Mouse (Mus musculus): ENCODE measurements around the gene Hivep2. TPM values are rescaled to one million over a fixed set of nuclear protein-coding genes. Genes with fewer than 3 reads are reported as not detected.

Hivep2 gene
- polyA plus RNA-seq, 1 experiment from 2014 or later, result 31.0 TPM

- Histone ChIP-seq H3K4me3 (replicated peaks; ENCODE audit: low read length) (no peak overlapping the region), H3K36me3 (ENCODE audit: control insufficient read depth, insufficient read depth) (no peaks in the 10 kb centered on the region), H3K9me3 (ENCODE audit: control insufficient read depth, low read length) (no peaks in the 10 kb centered on the region), H3K27me3 (replicated peaks; ENCODE audit: control insufficient read depth, insufficient read depth, low read length) (no peaks in the 10 kb centered on the region), H3K4me1 (replicated peaks; ENCODE audit: control insufficient read depth, insufficient read depth, low read length) (peaks cover 25% of the 10 kb centered on the region), H3K9ac (replicated peaks; ENCODE audit: low read depth, low read length) (no peak overlapping the region), H3K27ac (ENCODE audit: low read length) (peak overlapping the region; percentile 69), H3K4me2 (ENCODE audit: low read length) (no peak overlapping the region)
- 57% methylated on average over 17 of the region's 17 CpGs for WGBS
- ATAC-seq, result peak; percentile 84
These were observed 230.1 kb downstream of the Hivep2 start for GRCm38 (mm10) chr10:14195778-14196650.

GRCm38 (mm10) chr10:14196785-14197184, 230.9 kb downstream of the Hivep2 start:
- no peak overlapping the region for H3K4me2 ChIP-seq (ENCODE audit: low read length)
- H3K9me3 ChIP-seq (ENCODE audit: control insufficient read depth, low read length), result no peaks in the 10 kb centered on the region
- ATAC-seq, result no peak
- no peaks in the 10 kb centered on the region for H3K36me3 ChIP-seq (ENCODE audit: control insufficient read depth, insufficient read depth)
- no peaks in the 10 kb centered on the region for H3K27me3 ChIP-seq (replicated peaks; ENCODE audit: control insufficient read depth, insufficient read depth, low read length)
- no peak overlapping the region for H3K27ac ChIP-seq (ENCODE audit: low read length)
- no peak overlapping the region for H3K4me3 ChIP-seq (replicated peaks; ENCODE audit: low read length)
- H3K9ac ChIP-seq (replicated peaks; ENCODE audit: low read depth, low read length), result no peak overlapping the region
- peaks cover 25% of the 10 kb centered on the region for H3K4me1 ChIP-seq (replicated peaks; ENCODE audit: control insufficient read depth, insufficient read depth, low read length)
- 95% methylated on average over 7 of the region's 7 CpGs for WGBS

- 71% methylated on average over 6 of the region's 6 CpGs for WGBS
- Histone ChIP-seq H3K27ac (ENCODE audit: low read length) (no peak overlapping the region), H3K4me2 (ENCODE audit: low read length) (no peak overlapping the region), H3K27me3 (replicated peaks; ENCODE audit: control insufficient read depth, insufficient read depth, low read length) (no peaks in the 10 kb centered on the region), H3K4me3 (replicated peaks; ENCODE audit: low read length) (no peak overlapping the region), H3K4me1 (replicated peaks; ENCODE audit: control insufficient read depth, insufficient read depth, low read length) (peaks cover 25% of the 10 kb centered on the region), H3K9me3 (ENCODE audit: control insufficient read depth, low read length) (no peaks in the 10 kb centered on the region), H3K9ac (replicated peaks; ENCODE audit: low read depth, low read length) (no peak overlapping the region), H3K36me3 (ENCODE audit: control insufficient read depth, insufficient read depth) (no peaks in the 10 kb centered on the region)
- ATAC-seq, result no peak
These were observed 231.4 kb downstream of the Hivep2 start for GRCm38 (mm10) chr10:14197261-14197660.

GRCm38 (mm10) chr10:14199332-14199731, 233.5 kb downstream of the Hivep2 start:
- Histone ChIP-seq H3K4me2 (ENCODE audit: low read length) (no peak overlapping the region), H3K27ac (ENCODE audit: low read length) (peak overlapping the region; percentile 54), H3K9ac (replicated peaks; ENCODE audit: low read depth, low read length) (no peak overlapping the region), H3K9me3 (ENCODE audit: control insufficient read depth, low read length) (no peaks in the 10 kb centered on the region), H3K36me3 (ENCODE audit: control insufficient read depth, insufficient read depth) (no peaks in the 10 kb centered on the region), H3K4me1 (replicated peaks; ENCODE audit: control insufficient read depth, insufficient read depth, low read length) (peaks cover 18% of the 10 kb centered on the region), H3K27me3 (replicated peaks; ENCODE audit: control insufficient read depth, insufficient read depth, low read length) (no peaks in the 10 kb centered on the region), H3K4me3 (replicated peaks; ENCODE audit: low read length) (no peak overlapping the region)
- peak; percentile 61 for ATAC-seq
- WGBS, result 59% methylated on average over 7 of the region's 7 CpGs

- Histone ChIP-seq H3K4me1 (replicated peaks; ENCODE audit: control insufficient read depth, insufficient read depth, low read length) (peaks cover 16% of the 10 kb centered on the region), H3K4me3 (replicated peaks; ENCODE audit: low read length) (no peak overlapping the region), H3K4me2 (ENCODE audit: low read length) (no peak overlapping the region), H3K27me3 (replicated peaks; ENCODE audit: control insufficient read depth, insufficient read depth, low read length) (no peaks in the 10 kb centered on the region), H3K36me3 (ENCODE audit: control insufficient read depth, insufficient read depth) (no peaks in the 10 kb centered on the region), H3K27ac (ENCODE audit: low read length) (no peak overlapping the region), H3K9me3 (ENCODE audit: control insufficient read depth, low read length) (no peaks in the 10 kb centered on the region), H3K9ac (replicated peaks; ENCODE audit: low read depth, low read length) (no peak overlapping the region)
- WGBS, result 6% methylated on average over 2 of the region's 2 CpGs
- no peak for ATAC-seq
These were observed 234.4 kb downstream of the Hivep2 start for GRCm38 (mm10) chr10:14200310-14200709.

Other genes with a start within 250 kb of the Hivep2 start
- gene Aig1, start 97.1 kb upstream of the Hivep2 start, polyA plus RNA-seq (2015; fragmentation: Nextera tagmentation; extraction: Ambion mirVana), result 72.1 and 78.0 TPM in 2 replicates

All from forebrain, embryonic 16.5 days (tissue).